Mouse (Mus musculus) liver, adult (tissue): ENCODE measurements at regions not wholly inside any gene's neighbourhood (a gene's known extent, or its start where the extent isn't known, plus 50 kb on each side); places are given as distances from the start of the nearest gene placed in this dataset.

Source experiments
- GATA4 ChIP-seq: IDR thresholded peaks from 2 replicates; pipeline ENCODE4 v1.6.1; 2014; ENCODE audit warnings: mild to moderate bottlenecking, low read length; ENCODE audit not compliant: insufficient replicate concordance

DNA sequence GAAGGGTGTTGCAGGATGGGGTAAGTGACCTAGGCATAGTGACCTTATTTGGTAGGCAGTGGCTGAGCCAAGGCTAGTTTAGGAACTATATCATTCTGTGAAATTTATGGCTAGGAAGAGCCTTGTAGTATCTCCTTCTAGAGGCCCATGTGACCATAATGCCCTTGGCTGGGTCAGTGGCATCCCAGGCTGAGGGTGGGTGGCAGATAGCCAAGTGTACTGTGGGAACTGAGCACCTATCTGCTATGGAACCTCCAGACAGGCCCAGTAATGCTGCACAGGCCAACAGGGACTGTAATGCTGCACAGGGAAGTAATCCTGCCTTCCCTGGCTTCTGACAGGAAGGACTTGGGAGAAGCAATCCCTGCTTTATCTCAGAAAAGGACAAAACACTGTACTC, 500.6 kb upstream of the Mki67 start:
- no peak for TF ChIP-seq GATA4

DNA sequence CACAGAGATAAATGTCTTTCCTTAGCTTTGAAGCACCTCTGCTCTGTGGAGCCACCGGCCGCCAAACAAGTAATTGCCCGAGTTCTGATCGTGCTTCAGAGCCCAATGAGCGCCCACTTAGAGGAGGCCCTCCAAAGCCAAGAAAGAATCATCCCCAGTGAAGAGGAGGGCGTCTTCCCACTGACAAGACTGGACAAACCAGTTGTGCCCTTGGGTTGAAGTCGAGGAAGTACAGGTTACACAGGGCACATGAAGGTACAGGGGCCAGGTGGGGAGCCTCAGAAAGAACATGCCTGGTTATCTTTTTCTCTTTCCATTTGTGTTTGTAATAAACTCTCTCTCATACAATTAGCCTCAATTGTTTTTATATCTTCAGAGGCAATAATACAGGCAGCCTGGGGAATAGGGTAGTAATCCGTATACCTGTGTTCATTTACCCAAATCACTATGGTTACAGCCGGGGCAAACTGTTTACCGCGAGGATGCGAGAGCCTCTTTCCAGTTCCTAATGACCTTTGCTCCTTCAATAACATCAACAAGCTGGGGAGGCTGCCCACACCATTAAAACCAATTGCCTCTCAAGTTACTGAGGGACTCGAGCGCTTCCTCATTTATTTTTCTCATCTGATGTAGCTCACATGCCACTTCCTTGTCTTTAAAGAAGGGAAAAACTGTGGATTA, 503.5 kb upstream of the Mki67 start:
- no peak for TF ChIP-seq GATA4

DNA sequence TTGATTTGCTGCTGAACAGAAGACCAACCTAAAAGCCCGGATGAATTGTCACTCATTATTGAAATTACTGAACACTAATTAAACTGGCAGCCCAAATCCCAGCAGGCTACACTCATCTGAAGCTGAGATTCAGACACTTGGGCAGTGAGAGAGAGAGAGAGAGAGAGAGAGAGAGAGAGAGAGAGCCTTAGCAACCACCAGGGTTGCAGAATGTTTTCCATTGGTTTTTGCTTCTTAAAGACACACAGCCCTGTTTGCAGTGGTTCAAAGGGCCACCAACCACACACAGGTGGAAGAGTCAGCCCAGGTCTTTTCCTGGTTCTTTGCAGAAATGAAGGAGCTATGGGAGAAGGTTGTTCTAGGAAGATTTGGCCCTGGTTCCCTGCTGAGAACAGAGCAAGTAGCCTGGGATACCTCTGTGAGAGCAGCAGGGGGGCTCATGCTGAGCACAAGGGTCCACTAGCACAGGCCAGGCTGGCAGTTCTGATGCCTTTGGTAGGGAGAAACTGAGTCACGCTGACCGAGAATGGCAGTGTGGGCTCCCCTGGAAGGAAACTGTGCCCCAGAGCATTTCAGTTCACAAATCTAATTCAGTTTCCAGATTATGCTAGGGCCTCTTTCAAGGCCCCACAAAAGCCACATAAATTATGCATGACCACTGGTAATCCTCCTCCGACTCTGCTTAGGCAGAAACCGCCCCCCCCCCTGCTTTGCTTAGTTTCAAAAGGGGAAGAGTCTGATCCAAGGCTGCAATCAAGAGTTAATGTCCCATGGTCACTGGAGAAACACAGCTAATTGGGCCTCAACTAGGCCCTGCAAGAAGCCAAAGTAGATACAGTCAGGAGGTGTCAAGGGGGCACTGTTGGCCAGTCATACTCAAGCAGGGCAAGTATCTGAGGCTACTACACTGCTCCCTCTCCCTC, 504.3 kb upstream of the Mki67 start:
- no peak for TF ChIP-seq GATA4

DNA sequence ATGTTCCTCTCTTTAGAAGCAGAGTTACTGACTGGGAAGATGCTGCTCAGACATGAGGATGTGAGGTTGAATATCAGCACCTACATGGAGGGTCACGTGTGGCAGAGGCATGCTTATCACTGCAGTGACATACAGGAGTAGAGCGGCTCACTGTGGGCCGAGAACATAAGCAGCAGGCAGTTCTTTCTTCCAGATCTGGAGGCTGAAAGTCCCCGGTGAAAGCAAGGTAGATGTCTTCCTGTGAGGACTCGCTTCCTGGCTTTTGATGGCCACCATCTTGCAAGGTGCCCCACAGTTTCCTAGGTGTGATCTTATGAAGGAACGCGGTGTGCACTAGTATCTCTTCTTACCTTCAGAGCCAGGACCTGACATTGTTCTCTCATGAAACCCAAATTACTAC, 505.5 kb upstream of the Mki67 start:
- TF ChIP-seq GATA4: no peak

DNA sequence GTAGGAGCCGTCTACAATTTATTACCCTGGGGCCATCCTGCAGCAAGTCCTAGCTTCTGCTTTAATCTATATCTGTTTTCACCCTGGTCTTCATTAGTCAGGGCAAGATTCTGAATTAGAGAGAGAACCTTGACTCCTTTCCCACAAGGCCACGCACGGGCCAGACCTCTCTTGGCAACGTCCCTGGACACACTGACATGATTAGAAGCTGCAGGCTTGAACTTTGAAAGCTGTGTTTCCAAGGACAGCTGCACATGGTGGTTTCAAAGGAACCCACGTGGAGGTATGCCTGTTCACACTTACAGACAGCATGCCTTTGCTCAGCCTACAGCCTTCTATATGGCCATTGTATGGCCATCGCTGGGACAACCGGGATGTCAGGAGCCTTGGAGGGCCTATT, 509.9 kb upstream of the Mki67 start:
- no peak for TF ChIP-seq GATA4

DNA sequence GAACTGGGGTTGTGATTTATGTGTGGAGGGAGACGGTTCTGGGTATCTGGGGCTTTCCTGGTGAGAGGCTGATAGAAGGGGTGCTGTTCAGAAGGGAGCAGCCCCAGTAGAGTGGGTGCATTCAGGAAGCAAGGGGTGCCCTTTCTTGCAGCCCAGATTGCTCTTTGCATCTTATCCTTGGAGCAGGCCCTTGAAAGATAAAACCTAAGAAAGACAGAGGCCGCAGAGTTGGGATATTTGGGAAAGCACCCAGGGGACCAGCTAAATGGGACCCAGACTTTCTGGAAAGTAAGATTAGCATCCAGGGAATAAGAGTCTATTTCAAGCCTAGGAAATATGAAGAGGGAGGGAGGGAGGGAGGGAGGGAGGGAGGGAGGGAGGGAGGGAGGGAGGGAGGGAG, 512.2 kb upstream of the Mki67 start:
- no peak for TF ChIP-seq GATA4

DNA sequence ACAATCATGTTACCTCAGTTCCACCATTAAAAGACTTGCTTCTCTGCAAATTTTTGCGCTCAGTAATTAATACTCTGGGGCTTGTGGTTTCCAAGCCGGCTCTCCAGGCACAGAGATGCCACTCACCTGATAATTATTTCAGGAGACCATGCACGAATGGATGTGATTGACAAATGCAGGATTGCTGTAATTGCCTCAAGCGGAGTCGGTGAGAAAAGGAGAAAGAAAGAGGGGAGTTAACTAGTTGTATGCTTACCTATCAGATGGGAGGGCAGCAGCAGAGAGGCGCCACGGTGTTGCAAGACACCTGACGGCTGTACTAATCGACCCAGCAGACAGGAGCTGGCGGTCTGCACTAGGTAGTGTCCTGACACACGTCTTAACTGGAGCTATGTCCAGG, 513.4 kb upstream of the Mki67 start:
- no peak for TF ChIP-seq GATA4

DNA sequence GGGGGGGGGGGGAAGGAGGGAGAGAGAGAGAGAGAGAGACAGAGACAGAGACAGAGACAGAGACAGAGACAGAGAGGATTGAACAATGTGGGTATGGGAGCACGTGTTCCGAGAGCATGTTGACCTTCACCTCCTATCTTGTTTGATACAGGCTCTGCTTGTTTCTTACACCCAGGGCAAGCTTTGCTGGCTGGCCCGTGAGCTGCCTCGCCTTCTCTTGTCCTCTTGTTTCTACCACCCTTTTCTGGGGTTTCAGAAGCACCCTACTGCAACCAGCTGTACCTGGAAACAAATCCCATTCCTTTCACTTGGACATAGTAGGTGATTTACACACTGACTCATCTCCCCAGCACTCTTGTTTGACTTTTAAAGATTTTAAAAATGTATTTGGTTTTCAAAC, 516.0 kb upstream of the Mki67 start:
- no peak for TF ChIP-seq GATA4

DNA sequence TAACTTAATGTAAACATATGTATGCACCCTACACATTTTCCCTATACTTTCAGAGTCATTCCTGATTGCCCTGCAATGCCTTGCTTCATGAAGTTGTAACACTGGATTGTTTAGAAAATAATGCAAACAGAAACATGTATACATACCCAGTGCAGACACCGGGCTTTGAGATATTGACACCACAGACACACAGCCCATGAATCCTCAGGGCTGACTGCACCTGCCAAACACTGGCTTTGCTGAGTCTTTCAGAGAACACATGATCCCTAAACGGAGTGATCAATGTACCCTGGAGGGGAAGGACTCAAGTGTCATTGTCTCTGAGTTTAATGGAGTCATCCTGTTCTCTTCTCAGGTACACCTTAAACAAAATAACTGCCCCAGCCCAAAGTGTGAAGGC, 519.4 kb upstream of the Mki67 start:
- no peak for TF ChIP-seq GATA4

DNA sequence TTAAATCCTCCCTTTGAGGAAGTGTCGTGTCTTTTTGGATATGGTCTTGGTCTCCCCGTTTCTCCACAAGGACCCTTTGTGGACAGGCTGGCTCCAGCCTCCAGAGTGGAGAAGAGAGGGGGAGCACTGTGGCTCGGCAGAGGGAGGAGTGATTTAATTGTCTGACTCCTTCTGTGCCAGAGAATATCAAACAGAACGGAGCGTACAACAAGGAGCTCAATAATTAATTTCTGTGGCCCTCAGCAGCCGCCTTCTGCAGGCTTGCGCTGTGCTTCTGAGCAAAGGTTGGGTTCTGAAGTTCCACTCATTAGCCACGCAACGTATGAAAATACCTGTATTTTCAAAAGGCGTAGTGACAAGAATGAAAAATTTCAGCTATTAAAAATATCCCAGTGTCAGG, 520.2 kb upstream of the Mki67 start:
- no peak for TF ChIP-seq GATA4

DNA sequence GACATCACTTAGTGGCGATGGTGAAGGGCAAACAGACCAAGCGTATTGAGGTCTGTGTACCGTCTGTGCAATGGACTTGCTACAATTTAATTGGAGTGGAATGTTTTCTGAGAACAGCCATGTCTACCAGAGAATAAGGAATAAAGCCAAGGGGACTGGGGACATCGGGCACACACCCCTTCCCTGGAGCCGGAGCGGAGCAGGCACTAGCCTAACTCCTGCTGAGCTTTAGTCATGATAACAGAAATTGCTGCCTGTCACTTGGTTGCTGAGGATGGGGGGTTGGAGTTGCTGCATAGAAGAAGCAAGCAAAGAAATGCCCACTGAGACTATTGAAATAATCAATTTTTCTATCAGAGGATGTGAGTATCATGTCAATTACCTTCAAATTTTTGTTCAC, 549.5 kb upstream of the Mki67 start:
- TF ChIP-seq GATA4: no peak

DNA sequence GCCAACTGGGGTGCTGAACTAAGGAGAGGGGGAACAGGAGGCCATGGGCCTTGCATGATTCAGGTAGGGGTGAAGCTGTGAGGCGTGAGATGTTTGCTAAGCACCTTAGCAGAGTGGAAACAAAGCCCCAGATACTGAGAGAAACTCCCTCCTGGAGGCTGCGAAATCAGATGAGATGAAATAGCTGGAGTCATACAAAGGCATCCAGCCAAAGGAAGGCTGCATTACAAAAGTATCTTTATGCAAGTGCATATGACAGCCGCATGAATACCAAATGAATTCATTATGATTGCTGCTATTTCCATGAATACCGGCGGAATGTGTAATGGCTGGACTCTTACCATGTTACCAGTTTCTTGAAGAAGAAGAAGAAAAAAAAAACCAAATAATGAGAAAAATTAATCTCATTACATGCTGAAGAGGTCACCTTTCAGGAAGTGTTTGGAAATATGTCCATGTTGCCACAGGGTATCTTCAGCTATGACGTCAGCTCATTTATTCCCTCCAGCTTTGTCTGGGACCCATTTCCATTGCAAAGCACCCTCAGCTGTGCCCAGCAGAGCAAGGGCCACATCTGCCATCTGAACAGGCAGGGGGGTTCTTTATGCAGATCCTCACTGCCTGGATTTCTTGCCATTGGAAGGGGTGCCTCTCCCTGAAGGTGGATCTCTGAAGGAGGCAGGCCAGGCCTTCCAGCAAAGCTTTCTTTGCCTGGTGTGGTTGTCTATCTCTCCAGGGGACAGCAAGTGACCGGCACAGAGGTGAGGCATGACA, 551.7 kb upstream of the Mki67 start:
- no peak for TF ChIP-seq GATA4

DNA sequence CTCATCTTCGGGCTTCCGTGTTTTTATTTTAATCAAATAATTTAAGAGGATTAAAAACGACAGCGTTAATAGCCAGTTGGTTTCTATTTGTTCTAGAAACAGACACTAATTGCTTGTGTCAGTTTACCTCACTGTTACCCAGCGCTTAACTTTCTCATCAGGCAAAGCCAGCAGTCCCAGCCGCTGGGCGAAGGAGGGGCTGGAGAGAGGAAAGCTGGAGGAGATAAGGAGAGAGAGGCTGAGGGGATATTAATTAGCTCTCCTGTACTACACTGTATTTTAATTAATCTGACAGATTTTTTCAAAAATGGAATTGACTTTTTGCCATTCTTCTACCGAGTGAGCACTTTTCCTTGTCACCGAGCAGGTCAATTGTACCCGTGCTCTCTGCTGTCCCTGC, 559.5 kb upstream of the Mki67 start:
- no peak for TF ChIP-seq GATA4

DNA sequence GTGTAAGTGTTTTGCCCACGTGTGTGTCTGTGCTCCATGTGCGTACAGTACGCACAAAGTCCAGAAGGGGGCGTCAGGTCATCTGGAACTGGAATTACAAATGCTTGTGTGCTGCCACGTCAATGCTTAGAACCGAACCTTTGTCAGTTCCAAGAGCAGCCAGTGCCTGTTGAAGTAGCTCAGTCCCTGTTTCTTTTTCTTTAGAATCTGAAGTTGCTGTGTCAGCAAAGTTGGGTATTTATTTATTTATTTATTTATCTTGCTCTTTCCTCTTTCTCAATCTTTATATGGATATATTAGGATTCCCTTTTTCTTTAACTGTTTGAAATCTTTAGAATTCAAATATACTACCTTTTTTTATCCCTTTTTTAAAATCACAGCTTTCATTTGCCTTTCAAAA, 567.6 kb upstream of the Mki67 start:
- no peak for TF ChIP-seq GATA4

DNA sequence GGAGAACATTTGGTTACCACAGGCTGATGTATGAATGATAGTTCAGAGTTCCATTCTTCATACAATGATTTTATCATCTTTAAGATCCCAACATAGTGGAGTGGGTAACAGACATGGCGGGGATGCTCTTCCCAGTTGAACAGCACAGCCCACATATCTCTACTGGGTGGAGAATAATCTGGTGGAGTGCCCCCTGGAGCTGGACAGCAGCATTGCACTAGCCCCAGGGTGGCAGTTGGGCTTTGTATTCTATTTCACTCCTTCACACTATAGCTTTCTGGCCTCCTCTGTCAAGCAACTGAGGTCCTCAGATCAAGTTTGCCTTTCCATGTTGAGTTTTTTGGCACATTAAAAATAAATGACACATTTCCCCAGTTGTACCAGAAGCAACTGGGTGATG, 569.4 kb upstream of the Mki67 start:
- TF ChIP-seq GATA4: no peak

DNA sequence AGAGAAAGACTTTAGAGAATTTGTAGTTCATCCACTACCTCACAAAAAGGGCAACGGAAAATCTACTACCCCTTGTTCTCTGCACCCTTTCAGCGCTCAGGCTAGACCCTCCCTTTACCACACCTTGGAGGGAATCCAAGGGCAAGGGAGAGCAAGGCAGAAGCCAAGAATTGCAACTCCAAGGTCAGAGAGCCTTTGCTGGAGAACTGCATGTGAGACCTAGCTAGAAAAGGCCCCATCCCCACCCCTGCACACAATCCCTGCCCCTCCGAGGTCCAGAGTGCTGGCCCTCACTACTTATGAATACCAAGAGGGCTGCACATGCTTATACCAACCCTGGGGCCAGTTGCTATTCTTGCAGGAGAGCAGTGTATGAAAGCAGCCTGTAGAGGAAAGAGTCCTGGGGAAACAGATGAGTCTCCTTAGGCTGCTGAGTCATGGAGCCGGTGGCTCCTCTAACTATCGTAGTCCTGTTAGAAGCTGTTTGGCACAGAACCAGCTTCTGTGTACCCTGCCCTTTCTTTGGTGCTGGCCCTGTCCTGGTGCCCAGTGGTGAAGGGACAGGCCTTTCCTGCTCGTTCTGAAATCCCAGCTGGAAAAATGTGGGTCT, 577.5 kb upstream of the Mki67 start:
- TF ChIP-seq GATA4: no peak

DNA sequence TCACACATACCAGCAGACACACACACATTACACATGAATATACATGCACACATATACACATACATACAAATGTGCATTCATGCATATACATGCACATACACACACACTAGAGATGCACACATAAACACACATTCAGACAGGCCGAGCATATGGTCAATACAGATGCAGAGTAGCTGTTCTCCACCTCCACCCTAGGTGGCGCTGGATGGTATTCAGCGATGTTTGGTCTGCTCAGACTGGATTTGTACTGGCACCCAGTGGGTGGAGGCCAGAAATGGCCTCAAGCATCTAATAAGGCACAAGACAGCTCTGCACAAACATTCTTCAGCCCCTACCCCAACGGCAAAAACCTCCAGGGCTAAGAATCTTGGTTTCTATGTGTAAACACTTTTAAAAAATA, 578.3 kb upstream of the Mki67 start:
- TF ChIP-seq GATA4: no peak
